Mouse (Mus musculus): ENCODE data around the gene Rpl9-ps6. TPM values are rescaled to one million over a fixed set of nuclear protein-coding genes. Genes with fewer than 3 reads are reported as not detected.

Rpl9-ps6 gene
- polyA plus RNA-seq, 1 experiment from 2014 or later, result 91.9 TPM

DNA sequence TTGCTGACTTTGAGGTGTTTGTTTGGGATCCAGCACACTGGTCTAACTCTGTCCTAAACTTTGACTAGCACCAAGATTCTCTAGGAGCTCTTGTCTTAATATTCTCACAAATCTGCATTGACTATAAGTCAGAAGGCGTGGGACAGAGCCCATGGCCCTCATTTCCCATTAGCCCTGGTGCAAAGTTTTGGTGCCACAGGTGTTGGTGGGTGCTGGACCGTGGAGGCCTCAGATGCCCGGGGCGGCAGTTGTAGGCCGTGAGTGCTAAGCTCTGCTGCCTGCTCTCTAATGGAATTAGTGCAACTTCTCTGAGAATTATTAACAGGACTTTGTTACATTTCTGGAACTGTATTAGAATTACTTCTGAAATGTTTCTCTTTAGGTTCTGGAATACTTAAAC lies 31.6 kb upstream of the Rpl9-ps6 start:
- DNase-seq (no peak), ATAC-seq (ENCODE audit: low FRiP score, low TSS enrichment) (no peak)
- Histone ChIP-seq H3K4me1 (ENCODE audit: control insufficient read depth, insufficient read depth, low read length) (no peaks in the 10 kb centered on the region), H3K9me3 (ENCODE audit: control insufficient read depth, low read length) (no peaks in the 10 kb centered on the region), H3K9ac (replicated peaks; ENCODE audit: low read length) (no peak overlapping the region), H3K27me3 (ENCODE audit: control insufficient read depth, insufficient read depth, low read length) (no peaks in the 10 kb centered on the region), H3K36me3 (ENCODE audit: control insufficient read depth, insufficient read depth, low read length) (peaks cover 54% of the 10 kb centered on the region), H3K4me2 (ENCODE audit: low read length) (no peak overlapping the region), H3K4me3 (replicated peaks; ENCODE audit: low read depth, low read length) (no peak overlapping the region), H3K27ac (replicated peaks; ENCODE audit: low read depth, low read length) (no peak overlapping the region)
- WGBS, result 95% methylated on average over 5 of the region's 5 CpGs

GRCm38 (mm10) chr19:32497411-32497810 lies 31.0 kb upstream of the Rpl9-ps6 start:
- no peaks in the 10 kb centered on the region for H3K27me3 ChIP-seq (ENCODE audit: control insufficient read depth, insufficient read depth, low read length)
- no peaks in the 10 kb centered on the region for H3K9me3 ChIP-seq (ENCODE audit: control insufficient read depth, low read length)
- no peak for DNase-seq
- no peaks in the 10 kb centered on the region for H3K4me1 ChIP-seq (ENCODE audit: control insufficient read depth, insufficient read depth, low read length)
- H3K4me2 ChIP-seq (ENCODE audit: low read length), result no peak overlapping the region
- ATAC-seq (ENCODE audit: low FRiP score, low TSS enrichment), result no peak
- H3K27ac ChIP-seq (replicated peaks; ENCODE audit: low read depth, low read length), result no peak overlapping the region
- WGBS, result 92% methylated on average over 6 of the region's 6 CpGs
- H3K4me3 ChIP-seq (replicated peaks; ENCODE audit: low read depth, low read length), result no peak overlapping the region
- H3K9ac ChIP-seq (replicated peaks; ENCODE audit: low read length), result no peak overlapping the region
- peaks cover 59% of the 10 kb centered on the region for H3K36me3 ChIP-seq (ENCODE audit: control insufficient read depth, insufficient read depth, low read length)

- peaks cover 64% of the 10 kb centered on the region for H3K36me3 ChIP-seq (ENCODE audit: control insufficient read depth, insufficient read depth, low read length)
- WGBS, result 92% methylated on average over 11 of the region's 11 CpGs
- no peak for ATAC-seq (ENCODE audit: low FRiP score, low TSS enrichment)
Observed at GRCm38 (mm10) chr19:32495034-32495433, 28.7 kb upstream of the Rpl9-ps6 start.

DNA sequence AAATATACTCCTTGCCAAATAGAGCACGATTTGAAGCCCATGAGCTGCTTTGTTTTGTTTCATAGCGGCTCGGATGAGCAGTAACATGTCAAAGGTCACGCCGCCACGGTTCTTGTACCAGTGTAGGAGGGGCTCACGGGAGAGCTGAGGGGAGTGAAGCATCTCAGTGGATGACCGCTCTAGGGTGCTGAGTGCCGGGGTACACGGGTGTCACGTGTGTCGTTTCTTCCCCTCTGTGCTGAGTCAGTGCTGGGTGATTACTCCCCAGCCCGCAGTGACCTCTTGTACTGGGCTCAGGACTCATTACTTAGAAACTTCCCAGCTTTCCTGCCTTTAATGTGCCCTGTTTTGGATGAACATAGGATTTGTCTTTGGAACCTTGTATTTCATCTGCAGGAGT lies 28.2 kb upstream of the Rpl9-ps6 start:
- no peak overlapping the region for H3K9ac ChIP-seq (replicated peaks; ENCODE audit: low read length)
- peaks cover 62% of the 10 kb centered on the region for H3K36me3 ChIP-seq (ENCODE audit: control insufficient read depth, insufficient read depth, low read length)
- no peaks in the 10 kb centered on the region for H3K9me3 ChIP-seq (ENCODE audit: control insufficient read depth, low read length)
- no peak for DNase-seq
- ATAC-seq (ENCODE audit: low FRiP score, low TSS enrichment), result no peak
- H3K4me3 ChIP-seq (replicated peaks; ENCODE audit: low read depth, low read length), result no peak overlapping the region
- no peaks in the 10 kb centered on the region for H3K4me1 ChIP-seq (ENCODE audit: control insufficient read depth, insufficient read depth, low read length)
- 90% methylated on average over 13 of the region's 13 CpGs for WGBS
- H3K27me3 ChIP-seq (ENCODE audit: control insufficient read depth, insufficient read depth, low read length), result no peaks in the 10 kb centered on the region
- no peak overlapping the region for H3K4me2 ChIP-seq (ENCODE audit: low read length)
- H3K27ac ChIP-seq (replicated peaks; ENCODE audit: low read depth, low read length), result no peak overlapping the region

More at GRCm38 (mm10) chr19:32495034-32495433, 28.7 kb upstream of the Rpl9-ps6 start:
- Histone ChIP-seq H3K9ac (replicated peaks; ENCODE audit: low read length) (no peak overlapping the region), H3K27ac (replicated peaks; ENCODE audit: low read depth, low read length) (no peak overlapping the region), H3K4me3 (replicated peaks; ENCODE audit: low read depth, low read length) (no peak overlapping the region), H3K27me3 (ENCODE audit: control insufficient read depth, insufficient read depth, low read length) (no peaks in the 10 kb centered on the region), H3K4me2 (ENCODE audit: low read length) (no peak overlapping the region), H3K9me3 (ENCODE audit: control insufficient read depth, low read length) (no peaks in the 10 kb centered on the region), H3K4me1 (ENCODE audit: control insufficient read depth, insufficient read depth, low read length) (no peaks in the 10 kb centered on the region)
- DNase-seq, result no peak

DNA sequence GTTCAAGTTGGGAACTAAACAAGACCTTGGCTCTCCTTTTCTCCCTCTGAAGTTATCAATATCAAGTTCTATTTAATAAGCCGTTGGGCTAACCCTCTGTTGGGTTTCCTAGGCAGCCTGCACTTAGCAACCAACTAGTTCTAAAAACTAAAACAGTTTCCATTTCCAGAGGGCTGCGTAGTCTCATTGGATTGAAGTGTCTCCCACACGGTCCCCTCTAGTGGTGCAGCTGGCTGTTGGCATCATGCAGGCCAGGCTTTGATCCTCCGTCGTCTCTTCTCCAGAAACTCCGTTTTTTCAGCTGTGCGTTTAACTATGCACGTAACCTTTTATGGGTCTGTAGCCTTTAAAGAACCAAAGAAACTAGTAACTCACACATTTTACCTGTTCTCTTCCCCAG lies 27.1 kb upstream of the Rpl9-ps6 start:
- Histone ChIP-seq H3K36me3 (ENCODE audit: control insufficient read depth, insufficient read depth, low read length) (peaks cover 56% of the 10 kb centered on the region), H3K4me1 (ENCODE audit: control insufficient read depth, insufficient read depth, low read length) (no peaks in the 10 kb centered on the region), H3K9ac (replicated peaks; ENCODE audit: low read length) (no peak overlapping the region), H3K27ac (replicated peaks; ENCODE audit: low read depth, low read length) (no peak overlapping the region), H3K9me3 (ENCODE audit: control insufficient read depth, low read length) (no peaks in the 10 kb centered on the region), H3K27me3 (ENCODE audit: control insufficient read depth, insufficient read depth, low read length) (no peaks in the 10 kb centered on the region), H3K4me3 (replicated peaks; ENCODE audit: low read depth, low read length) (no peak overlapping the region), H3K4me2 (ENCODE audit: low read length) (no peak overlapping the region)
- no peak for ATAC-seq (ENCODE audit: low FRiP score, low TSS enrichment)
- no peak for DNase-seq
- 86% methylated on average over 8 of the region's 8 CpGs for WGBS

- Histone ChIP-seq H3K4me3 (replicated peaks; ENCODE audit: low read depth, low read length) (no peak overlapping the region), H3K9me3 (ENCODE audit: control insufficient read depth, low read length) (no peaks in the 10 kb centered on the region), H3K4me2 (ENCODE audit: low read length) (no peak overlapping the region), H3K9ac (replicated peaks; ENCODE audit: low read length) (no peak overlapping the region), H3K27me3 (ENCODE audit: control insufficient read depth, insufficient read depth, low read length) (no peaks in the 10 kb centered on the region), H3K36me3 (ENCODE audit: control insufficient read depth, insufficient read depth, low read length) (peaks cover 56% of the 10 kb centered on the region), H3K27ac (replicated peaks; ENCODE audit: low read depth, low read length) (no peak overlapping the region), H3K4me1 (ENCODE audit: control insufficient read depth, insufficient read depth, low read length) (peaks cover under 1% of the 10 kb centered on the region; the same call in 1 of the 2 replicates)
- 90% methylated on average over 5 of the region's 5 CpGs for WGBS
- ATAC-seq (ENCODE audit: low FRiP score, low TSS enrichment), result no peak
- DNase-seq, result no peak
Observed at GRCm38 (mm10) chr19:32492981-32493380, 26.6 kb upstream of the Rpl9-ps6 start.

- H3K4me1 ChIP-seq (ENCODE audit: control insufficient read depth, insufficient read depth, low read length), result peaks cover 7% of the 10 kb centered on the region
- H3K4me2 ChIP-seq (ENCODE audit: low read length), result no peak overlapping the region
- no peaks in the 10 kb centered on the region for H3K9me3 ChIP-seq (ENCODE audit: control insufficient read depth, low read length)
- H3K27ac ChIP-seq (replicated peaks; ENCODE audit: low read depth, low read length), result no peak overlapping the region
- DNase-seq (no peak), ATAC-seq (ENCODE audit: low FRiP score, low TSS enrichment) (no peak)
- no peak overlapping the region for H3K9ac ChIP-seq (replicated peaks; ENCODE audit: low read length)
- WGBS, result 96% methylated on average over 3 of the region's 3 CpGs
- peaks cover 53% of the 10 kb centered on the region for H3K36me3 ChIP-seq (ENCODE audit: control insufficient read depth, insufficient read depth, low read length)
- H3K27me3 ChIP-seq (ENCODE audit: control insufficient read depth, insufficient read depth, low read length), result no peaks in the 10 kb centered on the region
- H3K4me3 ChIP-seq (replicated peaks; ENCODE audit: low read depth, low read length), result no peak overlapping the region
Observed at GRCm38 (mm10) chr19:32492339-32492738, 26.0 kb upstream of the Rpl9-ps6 start.

GRCm38 (mm10) chr19:32490976-32491375 lies 24.6 kb upstream of the Rpl9-ps6 start:
- Histone ChIP-seq H3K4me1 (ENCODE audit: control insufficient read depth, insufficient read depth, low read length) (peaks cover 15% of the 10 kb centered on the region), H3K36me3 (ENCODE audit: control insufficient read depth, insufficient read depth, low read length) (peaks cover 42% of the 10 kb centered on the region), H3K4me3 (replicated peaks; ENCODE audit: low read depth, low read length) (no peak overlapping the region), H3K27me3 (ENCODE audit: control insufficient read depth, insufficient read depth, low read length) (no peaks in the 10 kb centered on the region), H3K4me2 (ENCODE audit: low read length) (no peak overlapping the region), H3K27ac (replicated peaks; ENCODE audit: low read depth, low read length) (no peak overlapping the region), H3K9me3 (ENCODE audit: control insufficient read depth, low read length) (no peaks in the 10 kb centered on the region), H3K9ac (replicated peaks; ENCODE audit: low read length) (no peak overlapping the region)
- no peak for DNase-seq
- 95% methylated on average over 2 of the region's 2 CpGs for WGBS
- ATAC-seq (ENCODE audit: low FRiP score, low TSS enrichment), result no peak

- Histone ChIP-seq H3K27me3 (ENCODE audit: control insufficient read depth, insufficient read depth, low read length) (no peaks in the 10 kb centered on the region), H3K27ac (replicated peaks; ENCODE audit: low read depth, low read length) (no peak overlapping the region), H3K9me3 (ENCODE audit: control insufficient read depth, low read length) (no peaks in the 10 kb centered on the region), H3K36me3 (ENCODE audit: control insufficient read depth, insufficient read depth, low read length) (peaks cover 26% of the 10 kb centered on the region), H3K9ac (replicated peaks; ENCODE audit: low read length) (no peak overlapping the region), H3K4me1 (ENCODE audit: control insufficient read depth, insufficient read depth, low read length) (peaks cover 19% of the 10 kb centered on the region), H3K4me3 (replicated peaks; ENCODE audit: low read depth, low read length) (no peak overlapping the region), H3K4me2 (ENCODE audit: low read length) (no peak overlapping the region)
- DNase-seq (no peak), ATAC-seq (ENCODE audit: low FRiP score, low TSS enrichment) (no peak)
- 90% methylated on average over 12 of the region's 12 CpGs for WGBS
Observed at GRCm38 (mm10) chr19:32489166-32489895, 23.0 kb upstream of the Rpl9-ps6 start.

All from midbrain, embryonic 14.5 days (tissue).